Mouse (Mus musculus) lung, embryonic 14.5 days (tissue): ENCODE measurements around the gene Tnfsf18. TPM values are rescaled to one million over a fixed set of nuclear protein-coding genes. Genes with fewer than 3 reads are reported as not detected.

Source experiments
- ATAC-seq: fragments of 200-750 bp; cut with Nextera tagmentation; 2 replicates; pipeline ENCODE4 v1.8.0; 2017; ENCODE audit warnings: mild to moderate bottlenecking, moderate TSS enrichment, moderate library complexity; ENCODE audit not compliant: insufficient read depth
- DNase-seq: peaks from one replicate; pipeline ENCODE4 v3.0.0-alpha.2; 2015
- H3K27ac ChIP-seq: fragments of 300-500 bp; sonication (generic); 2 replicates; pipeline ENCODE4 v1.5.1; 2014; ENCODE audit warnings: low read depth, mild to moderate bottlenecking, moderate library complexity
- H3K27me3 ChIP-seq: fragments of 300-500 bp; sonication (generic); 2 replicates; pipeline ENCODE4 v1.6.1; 2014; ENCODE audit warnings: low read length, control low read depth; ENCODE audit not compliant: insufficient read depth
- H3K36me3 ChIP-seq: fragments of 300-500 bp; sonication (generic); 2 replicates; pipeline ENCODE4 v1.6.1; 2014; ENCODE audit warnings: control low read depth; ENCODE audit not compliant: insufficient read depth
- H3K4me1 ChIP-seq: fragments of 300-500 bp; sonication (generic); 2 replicates; pipeline ENCODE4 v1.6.1; 2014; ENCODE audit warnings: antibody characterized with exemption, control low read depth; ENCODE audit not compliant: insufficient read depth
- H3K4me2 ChIP-seq: fragments of 300-500 bp; sonication (generic); 2 replicates; pipeline ENCODE4 v1.6.1; 2014; ENCODE audit warnings: mild to moderate bottlenecking
- H3K4me3 ChIP-seq: fragments of 300-500 bp; sonication (generic); 2 replicates; pipeline ENCODE4 v1.5.1; 2014; ENCODE audit warnings: low read depth, low read length
- H3K9ac ChIP-seq: fragments of 300-500 bp; sonication (generic); 2 replicates; pipeline ENCODE4 v1.6.1; 2014
- H3K9me3 ChIP-seq: fragments of 300-500 bp; sonication (generic); 2 replicates; pipeline ENCODE4 v1.6.1; 2016; ENCODE audit warnings: low read depth, low read length, control low read depth
- CTCF ChIP-seq: IDR thresholded peaks from 2 replicates; pipeline ENCODE4 v1.5.1; 2016; ENCODE audit warnings: antibody characterized with exemption, low read depth
- WGBS: fragments of 180-500 bp; shearing (Covaris S2); extraction: QIAGEN DNeasy Blood & Tissue Kit; methylation state at CpG from one replicate; pipeline ENCODE4 v1.1.7; 2014; 5-methylcytosine and 5-hydroxymethylcytosine counted together
- polyA plus RNA-seq: library from polyadenylated mRNA; unstranded; fragments of >200 nt; fragmentation: Nextera tagmentation; extraction: Ambion mirVana; gene quantifications from 2 replicates; pipeline ENCODE4 v1.2.1, GENCODE M21; 2014

Gene Tnfsf18
- polyA plus RNA-seq, 1 experiment from 2014 or later, result 0.12 TPM

- no peak for TF ChIP-seq CTCF
- WGBS, result 39% methylated on average over 3 of the region's 3 CpGs
- H3K27me3 ChIP-seq, result no peaks in the 10 kb centered on the region
- no peak overlapping the region for H3K9ac ChIP-seq
- H3K36me3 ChIP-seq, result no peaks in the 10 kb centered on the region
- no peaks in the 10 kb centered on the region for H3K9me3 ChIP-seq
- no peak overlapping the region for H3K4me2 ChIP-seq
- peak; percentile 74 for DNase-seq
- no peak overlapping the region for H3K4me3 ChIP-seq
- ATAC-seq, result peak; percentile 38; the same call in 1 of the 2 replicates
- H3K27ac ChIP-seq, result peak overlapping the region; percentile 58; the same call in 1 of the 2 replicates
- no peaks in the 10 kb centered on the region; the same call in 1 of the 2 replicates for H3K4me1 ChIP-seq
Observed at GRCm38 (mm10) chr1:161507623-161508047, 13.2 kb downstream of the Tnfsf18 start.

DNA sequence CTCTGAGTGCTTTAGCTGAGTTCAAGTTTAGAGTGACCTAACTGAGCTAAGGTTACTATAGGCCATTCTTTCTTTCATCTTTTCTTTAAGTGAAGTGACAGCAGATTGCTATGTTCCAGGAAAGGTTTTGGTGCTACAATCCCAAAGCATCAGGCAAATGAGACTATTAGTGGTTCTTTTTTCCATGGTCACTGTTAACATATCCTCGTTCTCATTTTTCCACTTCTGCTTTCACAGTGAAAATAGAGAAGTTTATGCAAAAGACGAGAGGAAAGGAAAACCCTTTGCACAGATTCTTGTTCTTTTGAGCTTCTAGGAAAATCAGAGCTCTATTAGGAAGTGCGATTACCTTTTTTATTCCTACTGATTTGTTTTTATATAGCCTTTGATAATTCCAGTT is 22.9 kb downstream of the Tnfsf18 start:
- H3K36me3 ChIP-seq, result no peaks in the 10 kb centered on the region
- ATAC-seq, result no peak
- H3K4me1 ChIP-seq, result no peaks in the 10 kb centered on the region
- H3K27ac ChIP-seq, result no peak overlapping the region
- no peaks in the 10 kb centered on the region for H3K9me3 ChIP-seq
- 77% methylated on average over 3 of the region's 3 CpGs for WGBS
- no peak overlapping the region for H3K9ac ChIP-seq
- H3K4me3 ChIP-seq, result no peak overlapping the region
- no peak for DNase-seq
- TF ChIP-seq CTCF, result no peak
- no peaks in the 10 kb centered on the region for H3K27me3 ChIP-seq
- H3K4me2 ChIP-seq, result no peak overlapping the region

GRCm38 (mm10) chr1:161520223-161520622 is 25.8 kb downstream of the Tnfsf18 start:
- Histone ChIP-seq H3K36me3 (no peaks in the 10 kb centered on the region), H3K4me2 (no peak overlapping the region), H3K4me3 (no peak overlapping the region), H3K4me1 (no peaks in the 10 kb centered on the region), H3K27ac (no peak overlapping the region), H3K9me3 (no peaks in the 10 kb centered on the region), H3K27me3 (no peaks in the 10 kb centered on the region), H3K9ac (no peak overlapping the region)
- ATAC-seq, result no peak
- WGBS, result 69% methylated on average over 1 of the region's 1 CpGs
- DNase-seq, result no peak
- TF ChIP-seq CTCF, result no peak

GRCm38 (mm10) chr1:161528173-161528572 is 33.7 kb downstream of the Tnfsf18 start:
- ATAC-seq (no peak), DNase-seq (no peak)
- H3K9ac ChIP-seq, result no peak overlapping the region
- no peaks in the 10 kb centered on the region for H3K27me3 ChIP-seq
- no peaks in the 10 kb centered on the region for H3K4me1 ChIP-seq
- TF ChIP-seq CTCF, result no peak
- H3K36me3 ChIP-seq, result no peaks in the 10 kb centered on the region
- 82% methylated on average over 1 of the region's 1 CpGs for WGBS
- no peak overlapping the region for H3K27ac ChIP-seq
- no peak overlapping the region for H3K4me2 ChIP-seq
- H3K9me3 ChIP-seq, result no peaks in the 10 kb centered on the region
- no peak overlapping the region for H3K4me3 ChIP-seq

DNA sequence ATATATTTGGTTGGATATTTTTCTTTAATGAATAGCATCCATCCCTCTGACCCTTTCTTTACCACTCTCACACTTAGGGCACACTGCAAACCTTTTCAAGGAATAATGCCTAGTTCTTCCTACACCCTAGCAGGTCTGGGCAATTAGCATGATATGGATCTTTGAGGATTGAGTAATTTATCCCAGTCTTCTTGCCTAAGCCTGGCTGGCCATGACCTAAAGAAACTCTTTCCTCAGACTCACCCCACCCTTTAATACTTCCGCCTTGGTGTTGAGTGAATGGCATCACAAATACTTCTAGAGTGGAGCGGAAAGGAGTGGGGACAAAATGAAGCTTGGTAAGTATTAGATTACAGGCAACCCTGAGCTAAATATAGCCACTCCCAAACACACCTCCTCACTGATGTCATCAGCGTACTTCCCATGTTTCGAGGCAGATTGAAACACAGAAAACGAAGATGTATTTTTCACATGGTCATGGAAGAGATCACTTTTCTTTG is 56.2 kb downstream of the Tnfsf18 start:
- WGBS, result 76% methylated on average over 5 of the region's 5 CpGs
- no peaks in the 10 kb centered on the region for H3K27me3 ChIP-seq
- no peak for TF ChIP-seq CTCF
- ATAC-seq (no peak), DNase-seq (no peak)
- H3K4me3 ChIP-seq, result no peak overlapping the region
- no peak overlapping the region for H3K9ac ChIP-seq
- no peaks in the 10 kb centered on the region for H3K4me1 ChIP-seq
- H3K36me3 ChIP-seq, result no peaks in the 10 kb centered on the region
- H3K27ac ChIP-seq, result no peak overlapping the region
- H3K4me2 ChIP-seq, result no peak overlapping the region
- no peaks in the 10 kb centered on the region for H3K9me3 ChIP-seq

DNA sequence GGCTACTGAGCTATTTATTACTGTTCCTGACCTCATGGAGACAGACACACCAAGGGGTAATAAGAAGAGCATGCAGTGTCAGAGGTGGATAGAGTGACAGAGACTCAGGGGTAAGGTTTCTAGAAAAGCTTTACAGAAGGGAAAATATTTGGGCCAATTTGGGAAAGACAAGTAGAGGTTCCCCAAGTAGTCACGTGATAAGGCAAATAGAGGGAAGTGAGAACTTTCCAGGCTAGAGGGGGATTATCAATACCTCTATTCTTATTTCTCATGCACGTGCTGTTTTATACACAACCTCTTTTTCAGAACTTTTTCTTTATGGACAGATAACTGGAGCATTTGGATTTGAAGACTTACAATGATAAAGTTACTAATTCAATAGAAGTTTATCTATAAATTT is 57.6 kb downstream of the Tnfsf18 start:
- no peak for DNase-seq
- Histone ChIP-seq H3K4me2 (no peak overlapping the region), H3K4me1 (no peaks in the 10 kb centered on the region), H3K27ac (no peak overlapping the region), H3K4me3 (no peak overlapping the region), H3K9me3 (no peaks in the 10 kb centered on the region), H3K9ac (no peak overlapping the region), H3K27me3 (no peaks in the 10 kb centered on the region), H3K36me3 (no peaks in the 10 kb centered on the region)
- WGBS, result 75% methylated on average over 2 of the region's 2 CpGs
- ATAC-seq, result no peak
- no peak for TF ChIP-seq CTCF

Other genes starting within 250 kb of the Tnfsf18 start
- 610 and 627 TPM in 2 replicates for gene Prdx6, start 243.4 kb upstream of the Tnfsf18 start, polyA plus RNA-seq
- not detected in 2 replicates for gene Tnfsf4, start 99.2 kb upstream of the Tnfsf18 start, polyA plus RNA-seq